Mouse (Mus musculus): ENCODE measurements around the gene Zbtb8os. TPM values are rescaled to one million over a fixed set of nuclear protein-coding genes. Genes with fewer than 3 reads are reported as not detected.
A peak's percentile ranks its signal among the peaks of the same experiment; 100 is the strongest.

Gene Zbtb8os
- polyA plus RNA-seq, 1 experiment from 2014 or later, result 60.8 TPM

- DNase-seq (ENCODE audit: low spot score) (no peak), ATAC-seq (replicated peaks; ENCODE audit: low FRiP score, low read depth) (no peak)
- no peak overlapping the region for H3K9ac ChIP-seq (ENCODE audit: low read depth, low read length)
- H3K27me3 ChIP-seq (ENCODE audit: insufficient read depth, low read length), result no peaks in the 10 kb centered on the region
- WGBS, result 79% methylated on average over 8 of the region's 8 CpGs
- no peak overlapping the region for H3K27ac ChIP-seq
- no peak overlapping the region for H3K4me3 ChIP-seq (replicated peaks; ENCODE audit: low read depth, low read length)
- H3K36me3 ChIP-seq (ENCODE audit: insufficient read depth, low read length), result no peaks in the 10 kb centered on the region
- no peak for TF ChIP-seq CTCF (IDR thresholded peaks at IDR 0.05; ENCODE audit: low read depth)
- peaks cover 11% of the 10 kb centered on the region; the same call in 1 of the 2 replicates for H3K4me1 ChIP-seq (replicated peaks; ENCODE audit: insufficient read depth, low read length)
- no peak overlapping the region for H3K4me2 ChIP-seq (ENCODE audit: low read length)
- no peaks in the 10 kb centered on the region for H3K9me3 ChIP-seq (replicated peaks; ENCODE audit: low read length)
These were observed 45.8 kb upstream of the Zbtb8os start for GRCm38 (mm10) chr4:129289671-129290070.

- Histone ChIP-seq H3K9ac (ENCODE audit: low read depth, low read length) (no peak overlapping the region), H3K9me3 (replicated peaks; ENCODE audit: low read length) (no peaks in the 10 kb centered on the region), H3K27me3 (ENCODE audit: insufficient read depth, low read length) (no peaks in the 10 kb centered on the region), H3K36me3 (ENCODE audit: insufficient read depth, low read length) (no peaks in the 10 kb centered on the region), H3K4me2 (ENCODE audit: low read length) (no peak overlapping the region), H3K4me3 (replicated peaks; ENCODE audit: low read depth, low read length) (no peak overlapping the region), H3K4me1 (replicated peaks; ENCODE audit: insufficient read depth, low read length) (peaks cover 5% of the 10 kb centered on the region; the same call in 1 of the 2 replicates), H3K27ac (no peak overlapping the region)
- DNase-seq (ENCODE audit: low spot score) (no peak), ATAC-seq (replicated peaks; ENCODE audit: low FRiP score, low read depth) (no peak)
- TF ChIP-seq CTCF (IDR thresholded peaks at IDR 0.05; ENCODE audit: low read depth), result no peak
- WGBS, result 58% methylated on average over 7 of the region's 7 CpGs
These were observed 42.7 kb upstream of the Zbtb8os start for GRCm38 (mm10) chr4:129292831-129293230.

- no peak overlapping the region for H3K27ac ChIP-seq
- H3K4me1 ChIP-seq (replicated peaks; ENCODE audit: insufficient read depth, low read length), result peaks cover 5% of the 10 kb centered on the region; the same call in 1 of the 2 replicates
- DNase-seq (ENCODE audit: low spot score), result no peak
- no peak for TF ChIP-seq CTCF (IDR thresholded peaks at IDR 0.05; ENCODE audit: low read depth)
- no peak overlapping the region for H3K4me3 ChIP-seq (replicated peaks; ENCODE audit: low read depth, low read length)
- no peaks in the 10 kb centered on the region for H3K27me3 ChIP-seq (ENCODE audit: insufficient read depth, low read length)
- no peak for ATAC-seq (replicated peaks; ENCODE audit: low FRiP score, low read depth)
- H3K4me2 ChIP-seq (ENCODE audit: low read length), result peak overlapping the region; percentile 16
- 35% methylated on average over 16 of the region's 16 CpGs for WGBS
- no peaks in the 10 kb centered on the region for H3K36me3 ChIP-seq (ENCODE audit: insufficient read depth, low read length)
- H3K9ac ChIP-seq (ENCODE audit: low read depth, low read length), result no peak overlapping the region
- H3K9me3 ChIP-seq (replicated peaks; ENCODE audit: low read length), result no peaks in the 10 kb centered on the region
These were observed 41.8 kb upstream of the Zbtb8os start for GRCm38 (mm10) chr4:129293702-129294101.

- no peak overlapping the region for H3K27ac ChIP-seq
- ATAC-seq (replicated peaks; ENCODE audit: low FRiP score, low read depth) (no peak), DNase-seq (ENCODE audit: low spot score) (no peak)
- H3K4me2 ChIP-seq (ENCODE audit: low read length), result no peak overlapping the region
- H3K4me3 ChIP-seq (replicated peaks; ENCODE audit: low read depth, low read length), result no peak overlapping the region
- no peaks in the 10 kb centered on the region for H3K9me3 ChIP-seq (replicated peaks; ENCODE audit: low read length)
- no peaks in the 10 kb centered on the region for H3K27me3 ChIP-seq (ENCODE audit: insufficient read depth, low read length)
- peaks cover 5% of the 10 kb centered on the region; the same call in 1 of the 2 replicates for H3K4me1 ChIP-seq (replicated peaks; ENCODE audit: insufficient read depth, low read length)
- 65% methylated on average over 2 of the region's 2 CpGs for WGBS
- no peaks in the 10 kb centered on the region for H3K36me3 ChIP-seq (ENCODE audit: insufficient read depth, low read length)
- no peak for TF ChIP-seq CTCF (IDR thresholded peaks at IDR 0.05; ENCODE audit: low read depth)
- H3K9ac ChIP-seq (ENCODE audit: low read depth, low read length), result no peak overlapping the region
These were observed 40.3 kb upstream of the Zbtb8os start for GRCm38 (mm10) chr4:129295188-129295587.

GRCm38 (mm10) chr4:129296066-129296465 lies 39.4 kb upstream of the Zbtb8os start:
- DNase-seq (ENCODE audit: low spot score), result no peak
- H3K4me3 ChIP-seq (replicated peaks; ENCODE audit: low read depth, low read length), result no peak overlapping the region
- peaks cover 5% of the 10 kb centered on the region; the same call in 1 of the 2 replicates for H3K4me1 ChIP-seq (replicated peaks; ENCODE audit: insufficient read depth, low read length)
- ATAC-seq (replicated peaks; ENCODE audit: low FRiP score, low read depth), result no peak
- no peak for TF ChIP-seq CTCF (IDR thresholded peaks at IDR 0.05; ENCODE audit: low read depth)
- no peaks in the 10 kb centered on the region for H3K36me3 ChIP-seq (ENCODE audit: insufficient read depth, low read length)
- no peak overlapping the region for H3K27ac ChIP-seq
- no peaks in the 10 kb centered on the region for H3K9me3 ChIP-seq (replicated peaks; ENCODE audit: low read length)
- WGBS, result 91% methylated on average over 7 of the region's 7 CpGs
- no peak overlapping the region for H3K9ac ChIP-seq (ENCODE audit: low read depth, low read length)
- H3K4me2 ChIP-seq (ENCODE audit: low read length), result no peak overlapping the region
- no peaks in the 10 kb centered on the region for H3K27me3 ChIP-seq (ENCODE audit: insufficient read depth, low read length)

- no peaks in the 10 kb centered on the region for H3K27me3 ChIP-seq (ENCODE audit: insufficient read depth, low read length)
- 84% methylated on average over 4 of the region's 4 CpGs for WGBS
- peaks cover 5% of the 10 kb centered on the region; the same call in 1 of the 2 replicates for H3K4me1 ChIP-seq (replicated peaks; ENCODE audit: insufficient read depth, low read length)
- no peak overlapping the region for H3K9ac ChIP-seq (ENCODE audit: low read depth, low read length)
- ATAC-seq (replicated peaks; ENCODE audit: low FRiP score, low read depth), result no peak
- DNase-seq (ENCODE audit: low spot score), result no peak
- H3K36me3 ChIP-seq (ENCODE audit: insufficient read depth, low read length), result no peaks in the 10 kb centered on the region
- H3K4me3 ChIP-seq (replicated peaks; ENCODE audit: low read depth, low read length), result no peak overlapping the region
- no peak for TF ChIP-seq CTCF (IDR thresholded peaks at IDR 0.05; ENCODE audit: low read depth)
- no peaks in the 10 kb centered on the region for H3K9me3 ChIP-seq (replicated peaks; ENCODE audit: low read length)
- no peak overlapping the region for H3K27ac ChIP-seq
- no peak overlapping the region for H3K4me2 ChIP-seq (ENCODE audit: low read length)
These were observed 37.8 kb upstream of the Zbtb8os start for GRCm38 (mm10) chr4:129297724-129298123.

GRCm38 (mm10) chr4:129299121-129299520 lies 36.4 kb upstream of the Zbtb8os start:
- Histone ChIP-seq H3K36me3 (ENCODE audit: insufficient read depth, low read length) (no peaks in the 10 kb centered on the region), H3K4me2 (ENCODE audit: low read length) (no peak overlapping the region), H3K27ac (no peak overlapping the region), H3K9ac (ENCODE audit: low read depth, low read length) (no peak overlapping the region), H3K4me1 (replicated peaks; ENCODE audit: insufficient read depth, low read length) (no peaks in the 10 kb centered on the region), H3K4me3 (replicated peaks; ENCODE audit: low read depth, low read length) (no peak overlapping the region), H3K9me3 (replicated peaks; ENCODE audit: low read length) (no peaks in the 10 kb centered on the region), H3K27me3 (ENCODE audit: insufficient read depth, low read length) (no peaks in the 10 kb centered on the region)
- WGBS, result 34% methylated on average over 10 of the region's 10 CpGs
- DNase-seq (ENCODE audit: low spot score) (no peak), ATAC-seq (replicated peaks; ENCODE audit: low FRiP score, low read depth) (no peak)
- TF ChIP-seq CTCF (IDR thresholded peaks at IDR 0.05; ENCODE audit: low read depth), result no peak

All from kidney, postnatal 0 days (tissue).